Mouse (Mus musculus) testis, adult 2 months (tissue): ENCODE results near the gene Hoxb8. TPM values are rescaled to one million over a fixed set of nuclear protein-coding genes. Genes with fewer than 3 reads are reported as not detected.

Source experiments
- H3K27ac ChIP-seq: fragments of 200-500 bp; 2 replicates; pipeline ENCODE4 v1.5.1; 2012; ENCODE audit warnings: low read depth, low read length; ENCODE audit not compliant: control insufficient read depth, insufficient read depth
- H3K27me3 ChIP-seq: fragments of 200-500 bp; 2 replicates; pipeline ENCODE4 v1.6.1; 2012; ENCODE audit warnings: mild to moderate bottlenecking, low read length, moderate library complexity; ENCODE audit not compliant: control insufficient read depth, insufficient read depth
- H3K36me3 ChIP-seq: fragments of 200-500 bp; 2 replicates; pipeline ENCODE4 v1.6.1; 2012; ENCODE audit warnings: mild to moderate bottlenecking, low read length; ENCODE audit not compliant: control insufficient read depth, insufficient read depth
- H3K4me1 ChIP-seq: fragments of 200-500 bp; 2 replicates; pipeline ENCODE4 v1.6.1; 2012; ENCODE audit warnings: low read length; ENCODE audit not compliant: control insufficient read depth, insufficient read depth
- H3K4me3 ChIP-seq: fragments of 200-500 bp; 2 replicates; pipeline ENCODE4 v1.5.1; 2012; ENCODE audit warnings: low read depth, mild to moderate bottlenecking, low read length, moderate library complexity, mixed read lengths; ENCODE audit not compliant: control insufficient read depth
- CTCF ChIP-seq: fragments of 200-500 bp; IDR thresholded peaks from 2 replicates; pipeline ENCODE4 v1.5.1; 2012; ENCODE audit warnings: low read depth, mild to moderate bottlenecking, inconsistent platforms, low read length, moderate library complexity; ENCODE audit not compliant: control insufficient read depth, insufficient read depth, insufficient replicate concordance
- POLR2A ChIP-seq: fragments of 200-500 bp; IDR thresholded peaks from 2 replicates; pipeline ENCODE4 v1.6.1; 2012; ENCODE audit warnings: low read depth, mild to moderate bottlenecking, inconsistent platforms, low read length, moderate library complexity; ENCODE audit not compliant: control insufficient read depth
- polyA plus RNA-seq: library from polyadenylated mRNA; depleted of rRNA; stranded (reverse); fragments of >200 nt; gene quantifications from 2 replicates; pipeline ENCODE4 v1.2.3, GENCODE M21; 2012

Hoxb8 gene
- polyA plus RNA-seq, 1 experiment = 0.11 TPM

DNA sequence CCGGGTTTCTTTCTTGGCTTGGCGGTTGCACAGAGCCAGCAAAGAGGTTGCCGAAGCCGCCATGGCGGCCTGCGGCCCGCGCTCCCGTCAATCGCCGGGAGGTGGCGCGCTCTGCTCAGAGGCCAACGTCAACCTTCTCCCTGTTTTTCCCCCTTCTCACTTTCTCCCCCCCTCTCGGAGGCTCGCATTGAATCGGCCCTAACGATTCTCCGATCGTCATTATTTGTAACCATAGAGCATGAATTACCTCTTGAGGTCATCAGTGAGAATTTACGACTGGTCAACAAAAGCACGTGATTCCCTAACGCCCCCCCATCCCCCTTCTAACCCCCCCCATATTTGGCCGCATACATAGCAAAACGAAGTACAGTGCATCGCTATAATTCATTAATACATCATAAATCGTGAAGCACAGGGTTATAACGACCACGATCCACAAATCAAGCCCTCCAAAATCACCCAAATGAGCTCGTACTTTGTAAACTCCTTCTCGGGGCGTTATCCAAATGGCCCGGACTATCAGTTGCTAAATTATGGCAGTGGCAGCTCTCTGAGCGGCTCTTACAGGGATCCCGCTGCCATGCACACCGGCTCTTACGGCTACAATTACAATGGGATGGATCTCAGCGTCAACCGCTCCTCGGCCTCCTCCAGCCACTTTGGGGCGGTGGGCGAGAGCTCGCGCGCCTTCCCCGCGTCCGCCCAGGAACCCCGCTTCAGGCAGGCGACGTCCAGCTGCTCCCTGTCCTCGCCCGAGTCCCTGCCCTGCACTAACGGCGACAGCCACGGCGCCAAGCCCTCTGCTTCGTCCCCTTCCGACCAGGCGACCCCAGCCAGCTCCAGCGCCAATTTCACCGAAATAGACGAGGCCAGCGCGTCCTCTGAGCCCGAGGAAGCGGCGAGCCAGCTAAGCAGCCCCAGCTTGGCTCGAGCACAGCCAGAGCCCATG is 21.7 kb downstream of the Hoxb8 start, which contains the start of gene Hoxb5:
Hoxb5 (plus strand) TSS at position 186 of the 949 bp plus-strand sequence.
- H3K27ac ChIP-seq = no peak within 1 kb of the TSS

DNA sequence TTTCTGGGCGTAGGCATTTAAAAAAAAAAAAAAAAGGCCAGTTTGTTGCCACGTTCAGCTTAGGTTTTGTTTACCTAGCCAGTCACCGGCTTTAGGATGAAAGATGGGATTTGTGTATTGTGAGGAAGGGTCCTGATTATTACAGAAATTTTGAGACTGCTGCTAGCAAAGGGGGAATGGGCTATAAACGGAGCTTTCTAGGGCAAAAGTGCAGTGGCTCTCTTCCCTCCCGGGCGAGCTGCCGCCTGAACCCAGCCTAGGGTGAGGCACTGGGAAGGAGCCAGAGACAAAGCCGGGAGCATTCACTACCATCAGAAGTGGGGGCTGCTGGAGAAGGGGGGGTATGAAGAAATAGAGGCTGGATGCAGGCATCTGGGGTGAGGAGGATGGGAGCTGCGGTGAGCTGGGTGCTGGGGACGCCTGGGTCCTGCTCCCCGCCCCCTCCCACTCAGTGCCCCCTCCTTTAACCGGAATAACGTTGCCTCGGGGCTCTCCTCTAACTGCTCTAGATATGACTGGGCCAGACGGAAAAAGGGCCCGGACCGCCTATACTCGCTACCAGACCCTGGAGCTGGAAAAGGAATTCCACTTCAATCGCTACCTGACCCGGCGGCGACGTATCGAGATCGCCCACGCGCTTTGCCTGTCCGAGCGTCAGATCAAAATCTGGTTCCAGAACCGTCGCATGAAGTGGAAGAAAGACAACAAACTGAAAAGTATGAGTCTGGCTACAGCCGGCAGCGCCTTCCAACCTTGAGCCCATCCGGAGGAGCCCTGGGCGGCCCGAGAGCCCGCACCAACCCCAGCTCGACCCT is 22.9 kb downstream of the Hoxb8 start:
- Histone ChIP-seq H3K27ac (no peak overlapping the region), H3K4me1 (peaks cover 32% of the 10 kb centered on the region), H3K4me3 (peak overlapping the region; percentile 26; the same call in 1 of the 2 replicates), H3K27me3 (peaks cover 18% of the 10 kb centered on the region), H3K36me3 (no peaks in the 10 kb centered on the region)
- TF ChIP-seq POLR2A (no peak), CTCF (no peak)

More for the DNA sequence above, 21.7 kb downstream of the Hoxb8 start, which contains the start of gene Hoxb5:
- Histone ChIP-seq H3K4me1 (peaks cover 22% of the 10 kb centered on the region), H3K4me3 (peak within 1 kb of the TSS; percentile 48), H3K27me3 (peaks cover 18% of the 10 kb centered on the region), H3K36me3 (no peaks in the 10 kb centered on the region)
- TF ChIP-seq POLR2A (no peak), CTCF (peak; percentile 79)

DNA sequence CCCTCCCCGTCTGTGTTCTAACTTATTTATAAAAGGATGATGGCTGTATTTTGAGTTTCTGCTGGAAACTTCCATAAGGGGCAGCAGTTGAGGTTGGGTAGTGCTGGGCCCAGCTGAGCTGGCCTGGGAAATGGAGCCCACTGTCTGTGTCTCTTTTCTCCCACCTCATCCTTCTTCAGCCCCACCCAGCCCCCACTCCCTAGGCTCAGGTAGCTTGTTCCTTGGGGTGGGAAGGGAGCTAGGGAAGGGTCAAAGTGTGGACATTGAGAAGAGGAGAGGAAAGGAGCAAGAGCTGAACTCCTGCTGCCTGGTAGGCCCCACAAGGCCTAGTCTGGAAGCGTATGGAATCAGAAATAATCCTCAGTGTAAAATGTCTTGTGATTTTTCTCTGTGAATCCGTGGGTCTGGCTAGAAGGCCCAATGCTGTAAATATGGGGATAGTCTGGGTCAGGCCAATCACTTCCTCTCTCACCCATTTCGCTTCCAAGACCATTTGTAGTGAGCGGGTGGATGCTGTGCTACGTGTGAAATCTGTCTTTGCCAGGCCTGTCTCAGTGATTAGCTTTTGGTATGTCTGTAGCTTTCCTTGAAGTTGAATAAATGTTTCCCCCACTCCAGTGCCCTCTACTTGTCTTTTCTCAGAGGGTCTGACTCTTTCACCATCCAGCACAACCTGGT is 23.9 kb downstream of the Hoxb8 start:
- Histone ChIP-seq H3K4me1 (peaks cover 32% of the 10 kb centered on the region), H3K36me3 (no peaks in the 10 kb centered on the region), H3K4me3 (no peak overlapping the region), H3K27me3 (peaks cover 16% of the 10 kb centered on the region), H3K27ac (no peak overlapping the region)
- TF ChIP-seq POLR2A (no peak), CTCF (no peak)

DNA sequence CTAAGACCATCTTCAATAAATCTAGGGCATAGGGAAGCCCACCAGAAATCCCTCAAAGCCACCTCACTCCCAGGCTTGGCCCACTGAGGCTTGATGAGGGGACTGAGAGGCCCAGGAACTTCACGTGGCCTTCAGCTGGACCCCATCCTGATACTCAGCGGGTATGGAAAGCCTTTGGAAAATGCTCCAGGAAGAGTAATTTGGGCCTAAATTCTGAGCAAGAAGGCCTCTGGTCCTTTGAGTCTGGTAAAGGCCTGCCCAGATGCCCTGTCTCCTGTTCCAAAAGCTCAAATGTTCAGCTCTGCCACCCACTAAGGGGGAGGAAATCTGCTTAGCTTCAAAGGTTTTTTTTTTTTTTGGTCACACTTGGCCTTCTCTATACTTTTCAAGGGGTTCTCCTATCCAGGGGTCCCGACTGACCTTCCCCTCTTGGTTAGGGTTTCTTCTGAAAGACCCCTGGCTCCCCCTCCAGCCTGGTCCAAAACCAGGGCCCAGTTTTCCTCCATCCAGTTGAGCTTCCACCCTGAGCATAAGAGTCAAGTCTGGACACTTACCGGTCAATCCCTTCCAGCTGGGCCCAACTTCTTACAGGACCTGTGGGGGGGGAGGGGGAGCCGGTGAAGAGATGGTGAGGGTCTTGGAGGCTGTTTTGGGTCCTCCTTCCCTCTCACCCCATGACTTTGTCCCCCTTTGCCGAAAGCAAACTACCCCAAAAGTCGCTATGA is 24.6 kb downstream of the Hoxb8 start:
- Histone ChIP-seq H3K4me3 (no peak overlapping the region), H3K4me1 (peaks cover 28% of the 10 kb centered on the region), H3K36me3 (no peaks in the 10 kb centered on the region), H3K27ac (no peak overlapping the region), H3K27me3 (peaks cover 16% of the 10 kb centered on the region)
- no peak for TF ChIP-seq CTCF
- TF ChIP-seq POLR2A = no peak

DNA sequence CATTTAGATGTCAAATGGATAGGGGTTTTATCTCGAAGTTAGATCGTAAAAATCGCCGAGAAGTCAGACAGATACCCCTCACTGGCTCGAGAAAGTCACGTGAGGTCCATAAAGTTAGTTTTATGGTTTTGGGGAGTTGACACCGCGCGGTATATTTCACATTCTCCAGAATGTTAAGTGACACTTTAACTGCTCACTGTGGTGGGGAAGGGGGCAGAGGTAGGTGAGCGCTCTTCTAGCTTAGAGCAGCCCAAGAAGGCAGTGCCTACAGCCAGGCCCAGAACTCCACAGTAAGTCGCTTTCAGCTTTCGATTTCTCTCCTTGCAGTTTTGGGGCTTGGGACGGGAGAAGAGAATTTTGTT is 25.2 kb downstream of the Hoxb8 start:
- Histone ChIP-seq H3K36me3 (no peaks in the 10 kb centered on the region), H3K4me3 (no peak overlapping the region), H3K27ac (no peak overlapping the region), H3K4me1 (peaks cover 28% of the 10 kb centered on the region), H3K27me3 (peaks cover 16% of the 10 kb centered on the region)
- no peak for TF ChIP-seq CTCF
- TF ChIP-seq POLR2A = no peak

DNA sequence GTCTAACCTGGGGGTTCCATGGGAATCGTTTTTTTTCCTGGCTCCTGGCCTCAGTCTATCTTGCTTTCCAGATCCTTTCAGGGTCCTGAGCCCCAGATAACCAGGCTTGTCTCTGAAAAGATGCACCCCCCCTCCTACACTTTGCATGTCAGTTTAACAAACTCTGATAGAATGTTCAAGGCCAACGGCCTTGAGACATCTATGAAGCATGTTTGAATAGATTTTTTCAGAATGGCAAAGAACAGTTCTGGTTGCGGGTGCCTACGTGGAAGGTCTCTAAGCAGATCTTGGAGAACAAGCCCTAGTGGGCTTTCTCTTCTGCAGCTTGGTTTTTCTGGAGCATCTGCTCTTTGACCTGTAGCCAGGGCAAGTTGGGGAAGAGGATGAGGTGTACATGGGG is 27.1 kb downstream of the Hoxb8 start:
- H3K4me1 ChIP-seq = peaks cover 23% of the 10 kb centered on the region
- H3K27me3 ChIP-seq = peaks cover 12% of the 10 kb centered on the region
- H3K36me3 ChIP-seq = no peaks in the 10 kb centered on the region
- no peak overlapping the region for H3K4me3 ChIP-seq
- H3K27ac ChIP-seq = peak overlapping the region; percentile 34; the same call in 1 of the 2 replicates
- TF ChIP-seq POLR2A = no peak
- no peak for TF ChIP-seq CTCF
